Mouse (Mus musculus) kidney, adult 2 months (tissue): ENCODE results near the gene Eloa.

Source experiments
- CTCF ChIP-seq: fragments of 200-500 bp; conservative IDR thresholded peaks from 2 replicates; pipeline ENCODE4 v1.5.1; 2011; ENCODE audit warnings: low read depth, mild to moderate bottlenecking, control low read depth, low read length, moderate library complexity, mixed read lengths; ENCODE audit not compliant: insufficient read depth, insufficient read length
- POLR2A ChIP-seq: fragments of 200-500 bp; IDR thresholded peaks from one replicate; pipeline ENCODE4 v1.6.1; 2011; ENCODE audit warnings: low read depth, low read length, control low read depth

DNA sequence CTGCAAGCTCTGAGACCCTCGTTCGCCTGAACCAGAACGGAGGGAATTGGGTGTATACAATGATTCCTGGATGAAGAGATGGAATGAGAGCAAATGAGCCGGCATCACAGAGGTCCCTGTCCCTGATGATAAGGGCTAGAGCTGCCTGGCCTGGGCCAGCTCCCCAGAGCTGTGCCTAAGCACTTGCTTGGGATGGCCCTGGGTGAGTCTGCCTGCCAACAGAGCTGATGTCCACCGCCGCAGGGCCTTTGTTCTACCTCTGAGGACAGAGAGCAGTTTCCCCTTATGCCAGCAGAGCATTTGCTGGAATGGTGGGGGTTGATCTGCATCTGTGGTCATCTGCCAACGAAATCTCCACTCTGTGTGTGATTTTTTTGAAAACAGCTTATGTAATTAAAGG lies 59.4 kb downstream of the Eloa start:
- TF ChIP-seq POLR2A (no peak), CTCF (no peak)
